Mouse (Mus musculus) heart, embryonic 16.5 days (tissue): ENCODE measurements around the gene Ifnb1. TPM values are rescaled to one million over a fixed set of nuclear protein-coding genes. Genes with fewer than 3 reads are reported as not detected.

Experiments
- ATAC-seq: fragments of 200-750 bp; cut with Nextera tagmentation; replicated peaks from 2 replicates; pipeline ENCODE4 v1.8.0; 2017; ENCODE audit warnings: moderate number of reproducible peaks; ENCODE audit not compliant: insufficient read depth, low FRiP score; ENCODE audit errors: extremely low read depth
- H3K27ac ChIP-seq: fragments of 300-500 bp; sonication (generic); 2 replicates; pipeline ENCODE4 v1.5.1; 2014; ENCODE audit warnings: mild to moderate bottlenecking, low read length, control low read depth, moderate library complexity
- H3K27me3 ChIP-seq: fragments of 300-500 bp; sonication (generic); 2 replicates; pipeline ENCODE4 v1.6.1; 2014; ENCODE audit warnings: low read length, mixed read lengths; ENCODE audit not compliant: control insufficient read depth, insufficient read depth
- H3K36me3 ChIP-seq: fragments of 300-500 bp; sonication (generic); 2 replicates; pipeline ENCODE4 v1.6.1; 2014; ENCODE audit not compliant: control insufficient read depth, insufficient read depth
- H3K4me1 ChIP-seq: fragments of 300-500 bp; sonication (generic); 2 replicates; pipeline ENCODE4 v1.6.1; 2014; ENCODE audit warnings: low read length, mixed read lengths; ENCODE audit not compliant: control insufficient read depth, insufficient read depth
- H3K4me2 ChIP-seq: fragments of 300-500 bp; sonication (generic); 2 replicates; pipeline ENCODE4 v1.6.1; 2014; ENCODE audit warnings: low read depth, mild to moderate bottlenecking, control low read depth, low read length
- H3K4me3 ChIP-seq: fragments of 300-500 bp; sonication (generic); 2 replicates; pipeline ENCODE4 v1.5.1; 2014; ENCODE audit warnings: mild to moderate bottlenecking, control low read depth, low read length
- H3K9ac ChIP-seq: fragments of 300-500 bp; sonication (generic); 2 replicates; pipeline ENCODE4 v1.6.1; 2014; ENCODE audit warnings: low read length, control low read depth
- H3K9me3 ChIP-seq: fragments of 300-500 bp; sonication (generic); replicated peaks from 2 replicates; pipeline ENCODE4 v1.6.1; 2016; ENCODE audit warnings: low read length; ENCODE audit not compliant: control insufficient read depth
- WGBS: fragments of 180-500 bp; shearing (Covaris S2); extraction: QIAGEN DNeasy Blood & Tissue Kit; methylation state at CpG from one replicate; pipeline ENCODE4 v1.1.7; 2014; 5-methylcytosine and 5-hydroxymethylcytosine counted together
- polyA plus RNA-seq: library from polyadenylated mRNA; unstranded; fragments of >200 nt; fragmentation: Nextera tagmentation; extraction: Ambion mirVana; gene quantifications from 2 replicates; pipeline ENCODE4 v1.2.1, GENCODE M21; 2015

Ifnb1 gene
- polyA plus RNA-seq, 1 experiment from 2014 or later, result not detected

- H3K4me1 ChIP-seq, result no peaks in the 10 kb centered on the region; the same call in 1 of the 2 replicates
- ATAC-seq, result no peak
- no peak overlapping the region for H3K4me2 ChIP-seq
- no peak overlapping the region for H3K27ac ChIP-seq
- 80% methylated on average over 1 of the region's 1 CpGs for WGBS
- no peaks in the 10 kb centered on the region for H3K9me3 ChIP-seq
- H3K36me3 ChIP-seq, result no peaks in the 10 kb centered on the region
- H3K27me3 ChIP-seq, result no peaks in the 10 kb centered on the region
- H3K9ac ChIP-seq, result no peak overlapping the region
- no peak overlapping the region for H3K4me3 ChIP-seq
Measured at GRCm38 (mm10) chr4:88535742-88536141, 13.2 kb upstream of the Ifnb1 start.

- Histone ChIP-seq H3K9me3 (no peaks in the 10 kb centered on the region), H3K4me2 (no peak overlapping the region), H3K4me3 (no peak overlapping the region), H3K9ac (no peak overlapping the region), H3K4me1 (no peaks in the 10 kb centered on the region; the same call in 1 of the 2 replicates), H3K27ac (no peak overlapping the region), H3K27me3 (no peaks in the 10 kb centered on the region), H3K36me3 (no peaks in the 10 kb centered on the region)
- no peak for ATAC-seq
- 70% methylated on average over 1 of the region's 1 CpGs for WGBS
Measured at GRCm38 (mm10) chr4:88534903-88535302, 12.3 kb upstream of the Ifnb1 start.

GRCm38 (mm10) chr4:88533499-88533898 is 10.9 kb upstream of the Ifnb1 start:
- Histone ChIP-seq H3K4me1 (no peaks in the 10 kb centered on the region; the same call in 1 of the 2 replicates), H3K9ac (no peak overlapping the region), H3K27me3 (no peaks in the 10 kb centered on the region), H3K36me3 (no peaks in the 10 kb centered on the region), H3K9me3 (no peaks in the 10 kb centered on the region), H3K27ac (no peak overlapping the region), H3K4me3 (no peak overlapping the region), H3K4me2 (no peak overlapping the region)
- ATAC-seq, result no peak
- WGBS, result 90% methylated on average over 2 of the region's 2 CpGs

DNA sequence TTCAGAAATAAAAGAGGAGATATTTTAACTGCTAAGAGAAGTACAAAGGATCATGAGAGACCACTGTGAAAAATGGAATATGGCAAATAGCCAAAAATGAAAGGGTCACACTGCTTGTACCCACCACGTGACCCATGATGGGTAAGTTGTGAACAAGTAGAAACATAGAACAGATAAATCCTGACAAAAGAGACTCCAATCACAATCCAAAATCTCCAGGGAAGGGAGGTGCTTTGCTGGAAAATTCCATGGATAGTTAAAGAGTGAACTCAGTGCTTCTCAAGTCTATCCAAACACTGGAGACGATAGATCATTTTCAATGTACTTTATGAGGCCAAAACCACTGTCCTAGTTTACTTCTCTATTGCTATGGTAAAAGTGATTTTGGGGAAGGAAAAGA is 8.3 kb upstream of the Ifnb1 start:
- 58% methylated on average over 2 of the region's 2 CpGs for WGBS
- no peak for ATAC-seq
- H3K9me3 ChIP-seq, result no peaks in the 10 kb centered on the region
- no peak overlapping the region for H3K4me3 ChIP-seq
- no peak overlapping the region for H3K9ac ChIP-seq
- no peaks in the 10 kb centered on the region for H3K36me3 ChIP-seq
- H3K4me1 ChIP-seq, result no peaks in the 10 kb centered on the region
- H3K27me3 ChIP-seq, result no peaks in the 10 kb centered on the region
- H3K27ac ChIP-seq, result no peak overlapping the region
- H3K4me2 ChIP-seq, result no peak overlapping the region

- no peak overlapping the region for H3K4me3 ChIP-seq
- WGBS, result 76% methylated on average over 4 of the region's 4 CpGs
- H3K27ac ChIP-seq, result no peak overlapping the region
- no peaks in the 10 kb centered on the region for H3K4me1 ChIP-seq
- no peak overlapping the region for H3K4me2 ChIP-seq
- H3K36me3 ChIP-seq, result no peaks in the 10 kb centered on the region
- no peaks in the 10 kb centered on the region for H3K27me3 ChIP-seq
- no peak for ATAC-seq
- H3K9ac ChIP-seq, result no peak overlapping the region
- no peaks in the 10 kb centered on the region for H3K9me3 ChIP-seq
Measured at GRCm38 (mm10) chr4:88530271-88530670, 7.7 kb upstream of the Ifnb1 start.

GRCm38 (mm10) chr4:88526379-88527049 is 3.9 kb upstream of the Ifnb1 start:
- WGBS, result 73% methylated on average over 5 of the region's 5 CpGs
- Histone ChIP-seq H3K27me3 (no peaks in the 10 kb centered on the region), H3K36me3 (no peaks in the 10 kb centered on the region)

DNA sequence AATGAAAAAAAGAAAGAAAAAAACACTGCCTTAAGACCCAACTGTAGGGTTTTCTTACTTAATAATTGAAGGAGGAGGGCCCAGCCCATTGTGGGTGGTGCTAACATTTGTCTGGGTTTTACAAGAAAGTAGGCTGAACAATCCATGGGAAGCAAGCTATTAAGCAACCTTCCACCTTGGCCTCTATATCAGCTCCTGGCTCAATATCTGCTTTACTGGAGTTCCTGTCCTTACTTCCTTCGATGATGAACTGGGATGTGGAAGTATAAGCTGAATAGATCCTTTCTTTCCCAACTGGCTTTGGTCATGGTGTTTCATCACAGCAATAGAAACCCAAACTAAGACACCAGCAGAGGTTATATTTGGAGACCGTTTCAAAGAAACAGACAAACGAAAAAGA is 2.8 kb upstream of the Ifnb1 start:
- Histone ChIP-seq H3K36me3 (no peaks in the 10 kb centered on the region), H3K4me3 (no peak overlapping the region), H3K4me2 (no peak overlapping the region), H3K4me1 (no peaks in the 10 kb centered on the region), H3K9ac (no peak overlapping the region), H3K9me3 (no peaks in the 10 kb centered on the region), H3K27ac (no peak overlapping the region), H3K27me3 (no peaks in the 10 kb centered on the region)
- ATAC-seq, result no peak
- WGBS, result 66% methylated on average over 3 of the region's 3 CpGs

More at GRCm38 (mm10) chr4:88526379-88527049, 3.9 kb upstream of the Ifnb1 start:
- Histone ChIP-seq H3K4me1 (no peaks in the 10 kb centered on the region), H3K27ac (no peak overlapping the region), H3K4me2 (no peak overlapping the region), H3K9ac (no peak overlapping the region), H3K4me3 (no peak overlapping the region), H3K9me3 (no peaks in the 10 kb centered on the region)
- ATAC-seq, result no peak

DNA sequence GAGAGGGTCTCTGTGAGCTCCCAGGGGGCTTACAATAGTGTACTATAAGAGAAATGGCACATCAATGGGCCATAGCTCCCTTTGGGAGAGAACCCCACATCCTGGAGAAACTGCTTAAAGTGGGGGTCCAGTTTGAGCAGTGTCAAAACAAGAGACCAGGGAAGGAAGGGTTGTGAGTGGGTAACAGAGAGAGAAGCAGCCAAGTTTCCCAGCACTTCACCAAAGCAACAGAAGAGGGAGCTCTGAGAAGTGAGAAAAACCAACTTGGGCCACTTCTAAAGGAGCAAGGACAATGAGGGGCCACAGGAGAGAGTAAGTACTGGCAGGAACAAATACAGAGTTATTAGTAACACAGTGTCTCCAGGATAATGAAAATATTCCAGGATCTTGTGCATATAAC is 667 bp upstream of the Ifnb1 start:
- Histone ChIP-seq H3K4me3 (no peak overlapping the region), H3K9ac (no peak overlapping the region), H3K27me3 (no peaks in the 10 kb centered on the region), H3K27ac (no peak overlapping the region), H3K9me3 (no peaks in the 10 kb centered on the region), H3K4me1 (no peaks in the 10 kb centered on the region), H3K4me2 (no peak overlapping the region), H3K36me3 (no peaks in the 10 kb centered on the region)
- no peak for ATAC-seq

GRCm38 (mm10) chr4:88517957-88518356 is 4.6 kb downstream of the Ifnb1 start:
- Histone ChIP-seq H3K27me3 (no peaks in the 10 kb centered on the region), H3K27ac (no peak overlapping the region), H3K4me1 (peaks cover 6% of the 10 kb centered on the region), H3K9ac (no peak overlapping the region), H3K36me3 (no peaks in the 10 kb centered on the region), H3K9me3 (no peaks in the 10 kb centered on the region), H3K4me3 (no peak overlapping the region), H3K4me2 (no peak overlapping the region)
- ATAC-seq, result no peak
- 88% methylated on average over 2 of the region's 2 CpGs for WGBS
